Mouse (Mus musculus): ENCODE data around the gene Hoxb2.

Hoxb2 gene

GRCm38 (mm10) chr11:96351831-96352230 lies 1.5 kb downstream of the Hoxb2 start:
- peak; percentile 83 for DNase-seq (ENCODE audit: low spot score)

DNA sequence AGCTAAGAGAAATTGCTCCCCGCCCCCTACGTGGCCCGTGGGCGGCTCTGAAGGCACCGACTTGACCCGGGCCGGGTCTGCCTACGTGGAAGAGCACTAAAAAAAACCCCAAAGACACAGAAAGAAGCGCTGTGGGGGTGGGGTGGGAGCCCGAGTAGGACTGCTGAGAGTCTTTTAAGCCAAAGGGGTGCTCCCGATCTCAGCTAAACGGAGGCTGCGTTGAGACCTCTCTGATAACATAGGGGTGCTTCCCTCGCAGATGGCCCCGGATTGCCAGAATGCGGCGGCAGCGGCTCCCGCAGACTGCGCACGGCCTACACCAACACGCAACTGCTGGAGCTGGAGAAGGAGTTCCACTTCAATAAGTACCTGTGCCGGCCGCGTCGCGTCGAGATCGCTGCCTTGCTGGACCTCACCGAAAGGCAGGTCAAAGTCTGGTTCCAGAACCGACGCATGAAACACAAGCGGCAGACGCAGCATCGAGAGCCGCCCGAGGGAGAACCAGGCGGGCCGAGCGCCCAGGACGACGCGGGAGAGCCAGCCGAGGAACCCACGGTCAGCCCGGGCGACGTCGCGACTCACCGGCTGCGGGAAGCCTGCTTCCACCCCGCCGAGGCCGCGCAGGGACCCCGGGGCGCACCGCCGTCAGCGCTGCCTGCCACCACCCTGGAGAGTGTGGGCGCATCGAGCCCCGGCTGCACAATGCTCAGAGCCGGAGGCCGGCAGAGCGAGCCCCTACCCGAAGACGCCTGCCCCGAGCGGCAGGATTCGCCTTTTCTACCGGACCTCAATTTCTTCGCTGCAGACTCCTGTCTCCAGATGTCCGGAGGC lies 2.6 kb downstream of the Hoxb2 start:
- DNase-seq (ENCODE audit: low spot score), result peak; percentile 77

GRCm38 (mm10) chr11:96353522-96353841 lies 3.2 kb downstream of the Hoxb2 start:
- peak; percentile 64 for DNase-seq (ENCODE audit: low spot score)

DNA sequence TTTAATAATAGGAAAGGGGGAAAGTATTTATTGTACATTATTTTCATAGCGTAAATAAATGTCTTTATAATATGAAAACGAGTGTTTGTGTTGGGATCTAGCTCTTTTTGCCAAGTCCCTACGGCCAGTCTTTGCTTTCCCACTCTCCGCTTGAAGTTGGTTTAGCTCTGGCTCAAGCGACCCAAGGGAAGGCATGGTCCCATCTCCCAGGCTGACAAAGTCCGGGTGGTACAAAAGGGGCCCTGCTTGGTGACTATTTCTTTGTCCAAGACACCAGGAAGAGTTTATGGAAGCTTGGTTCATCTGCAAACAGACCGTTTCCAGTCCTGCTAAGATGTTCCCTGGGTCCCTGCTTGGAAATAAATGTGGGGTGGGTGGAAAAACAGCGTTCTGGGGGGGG lies 3.6 kb downstream of the Hoxb2 start:
- DNase-seq (ENCODE audit: low spot score), result peak; percentile 68

GRCm38 (mm10) chr11:96354376-96354775 lies 4.1 kb downstream of the Hoxb2 start:
- DNase-seq (ENCODE audit: low spot score), result peak; percentile 85

- no peak for DNase-seq (ENCODE audit: low spot score)
Measured at GRCm38 (mm10) chr11:96354801-96355311, 4.5 kb downstream of the Hoxb2 start.

- DNase-seq (ENCODE audit: low spot score), result peak; percentile 68
Measured at GRCm38 (mm10) chr11:96363807-96364206, 13.5 kb downstream of the Hoxb2 start.

GRCm38 (mm10) chr11:96365441-96366091 lies 15.2 kb downstream of the Hoxb2 start, which contains the start of gene Hoxb1:
Hoxb1 (plus strand) TSS chr11:96365752.
- peak; percentile 83 for DNase-seq (ENCODE audit: low spot score)

DNA sequence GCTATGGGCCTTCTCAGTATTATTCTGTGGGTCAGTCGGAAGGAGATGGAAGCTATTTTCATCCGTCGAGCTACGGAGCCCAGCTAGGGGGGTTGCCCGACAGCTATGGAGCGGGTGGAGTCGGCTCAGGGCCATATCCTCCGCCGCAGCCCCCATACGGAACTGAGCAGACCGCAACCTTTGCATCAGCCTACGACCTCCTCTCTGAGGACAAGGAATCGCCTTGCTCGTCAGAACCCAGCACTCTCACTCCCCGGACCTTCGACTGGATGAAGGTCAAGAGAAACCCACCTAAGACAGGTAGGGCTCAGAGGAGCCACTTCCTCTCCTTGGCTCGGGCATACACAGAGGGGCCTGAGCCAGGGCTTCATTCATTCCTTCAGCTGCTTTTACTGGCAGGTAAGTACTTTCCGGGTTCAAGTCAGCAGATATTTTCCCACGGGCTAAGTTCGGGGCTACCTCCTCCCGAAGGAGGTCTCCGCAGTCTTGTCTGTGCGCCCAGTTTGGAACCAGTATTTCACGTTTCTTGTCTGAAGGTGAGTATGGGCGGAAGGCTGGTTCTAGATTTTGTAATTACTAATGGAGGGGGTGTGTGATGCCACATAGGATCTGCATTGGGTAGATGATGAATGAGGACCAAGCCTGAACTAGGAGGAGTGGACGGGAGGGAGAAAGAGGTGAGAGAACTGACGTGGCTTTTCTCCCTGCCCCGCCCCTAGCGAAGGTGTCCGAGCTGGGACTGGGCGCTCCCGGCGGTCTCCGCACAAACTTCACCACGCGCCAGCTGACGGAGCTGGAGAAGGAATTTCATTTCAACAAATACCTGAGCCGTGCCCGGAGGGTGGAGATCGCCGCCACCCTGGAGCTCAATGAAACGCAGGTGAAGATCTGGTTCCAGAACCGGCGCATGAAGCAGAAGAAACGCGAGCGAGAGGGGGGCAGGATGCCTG lies 16.0 kb downstream of the Hoxb2 start:
- peak; percentile 58 for DNase-seq (ENCODE audit: low spot score)

DNA sequence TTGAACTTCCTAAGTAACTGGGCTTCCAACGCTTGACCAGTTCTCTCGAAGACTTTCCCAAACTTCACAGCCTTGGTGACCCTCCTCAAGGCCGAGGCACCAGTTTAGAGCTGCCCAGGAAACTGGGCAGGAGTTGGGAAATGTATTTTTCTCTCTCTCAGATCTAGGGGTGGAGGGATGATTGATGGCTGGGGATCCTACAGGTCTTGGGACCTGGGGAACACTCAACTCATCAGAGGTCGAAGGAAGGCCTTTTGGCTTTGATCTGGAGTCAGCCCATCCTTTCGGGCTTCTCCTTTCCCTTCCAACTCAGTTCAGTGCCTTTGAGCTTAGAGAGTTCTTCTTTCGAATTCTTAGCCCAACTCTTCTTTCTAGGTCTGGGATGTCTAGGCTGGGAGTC lies 16.8 kb downstream of the Hoxb2 start:
- DNase-seq (ENCODE audit: low spot score), result no peak

- no peak for DNase-seq (ENCODE audit: low spot score)
Measured at GRCm38 (mm10) chr11:96368686-96369085, 18.4 kb downstream of the Hoxb2 start.

GRCm38 (mm10) chr11:96369140-96369539 lies 18.8 kb downstream of the Hoxb2 start:
- no peak for DNase-seq (ENCODE audit: low spot score)

- DNase-seq (ENCODE audit: low spot score), result no peak
Measured at GRCm38 (mm10) chr11:96371726-96372125, 21.4 kb downstream of the Hoxb2 start.

GRCm38 (mm10) chr11:96372519-96372918 lies 22.2 kb downstream of the Hoxb2 start:
- peak; percentile 66 for DNase-seq (ENCODE audit: low spot score)

- DNase-seq (ENCODE audit: low spot score), result no peak
Measured at GRCm38 (mm10) chr11:96374810-96375209, 24.5 kb downstream of the Hoxb2 start.

GRCm38 (mm10) chr11:96383381-96383780 lies 33.1 kb downstream of the Hoxb2 start:
- DNase-seq (ENCODE audit: low spot score), result no peak

- no peak for DNase-seq (ENCODE audit: low spot score)
Measured at GRCm38 (mm10) chr11:96387635-96388034, 37.3 kb downstream of the Hoxb2 start.

GRCm38 (mm10) chr11:96396772-96397626 lies 46.7 kb downstream of the Hoxb2 start:
- peak; percentile 65 for DNase-seq (ENCODE audit: low spot score)

DNA sequence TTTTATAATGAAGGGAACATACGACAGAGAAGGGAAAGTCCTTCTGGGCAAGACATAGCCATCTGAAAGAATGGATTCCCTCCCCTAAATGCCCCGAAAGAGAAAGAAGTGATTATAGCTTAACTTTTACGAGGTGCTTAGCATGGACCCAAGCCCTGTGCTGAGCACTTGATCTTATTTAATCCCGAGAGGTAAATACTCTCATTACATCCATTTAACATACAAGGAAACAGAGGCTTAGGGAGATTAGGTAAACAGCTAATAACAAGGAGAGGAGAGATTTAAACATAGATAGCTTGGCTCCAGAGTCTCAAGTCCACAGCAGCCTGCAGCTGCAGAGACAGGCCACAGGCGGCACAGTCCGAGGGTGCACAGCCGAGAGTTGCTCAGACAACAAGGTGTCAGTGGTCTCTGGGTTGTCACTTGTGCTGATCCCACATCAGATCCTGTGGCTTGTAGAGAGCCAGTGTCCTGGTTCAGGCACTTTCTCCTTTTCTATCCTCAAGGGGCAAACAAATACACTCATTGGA lies 47.5 kb downstream of the Hoxb2 start:
- no peak for DNase-seq (ENCODE audit: low spot score)

GRCm38 (mm10) chr11:96399923-96400322 lies 49.6 kb downstream of the Hoxb2 start:
- peak; percentile 50 for DNase-seq (ENCODE audit: low spot score)
